Mouse (Mus musculus) myocyte (in vitro differentiated cells): Measurements from ENCODE around the gene Fam107b.

Experiments used
- E2F4 ChIP-seq: IDR thresholded peaks from one replicate; pipeline ENCODE4 v1.6.1; 2011; ENCODE audit warnings: mild to moderate bottlenecking, control low read depth, moderate library complexity; ENCODE audit not compliant: insufficient read depth
- MYOG ChIP-seq, 3 experiments: IDR thresholded peaks; one replicate each; pipeline ENCODE4 v1.6.1; 2011; ENCODE audit warnings: control low read depth in 2 of 3, low read depth in 2 of 3, mild to moderate bottlenecking in 2 of 3; ENCODE audit not compliant: insufficient read length in 2 of 3, control insufficient read depth in 1 of 3, insufficient read depth in 1 of 3
- POLR2A ChIP-seq: IDR thresholded peaks from one replicate; pipeline ENCODE4 v1.6.1; 2011; ENCODE audit warnings: low read depth, mild to moderate bottlenecking, control low read depth, moderate library complexity; ENCODE audit not compliant: insufficient read length
- REST ChIP-seq: IDR thresholded peaks from one replicate; pipeline ENCODE4 v1.6.1; 2011; ENCODE audit warnings: mild to moderate bottlenecking, control low read depth, moderate library complexity; ENCODE audit not compliant: insufficient read depth, insufficient read length
- TCF12 ChIP-seq: IDR thresholded peaks from one replicate; pipeline ENCODE4 v1.6.1; 2011; ENCODE audit warnings: mild to moderate bottlenecking, control low read depth; ENCODE audit not compliant: poor library complexity, insufficient read depth, severe bottlenecking
- TCF3 ChIP-seq: IDR thresholded peaks from one replicate; pipeline ENCODE4 v1.6.1; 2011; ENCODE audit warnings: low read depth, control low read depth; ENCODE audit not compliant: insufficient read length
- USF1 ChIP-seq: IDR thresholded peaks from one replicate; pipeline ENCODE4 v1.6.1; 2011; ENCODE audit warnings: low read depth, mild to moderate bottlenecking, control low read depth, moderate library complexity

- TF ChIP-seq TCF12 (no peak), POLR2A (no peak), USF1 (no peak), E2F4 (no peak), REST (no peak), TCF3 (no peak), MYOG (IDR thresholded peaks at IDR 0.05; ENCODE audit: control insufficient read depth in 1 of 3, insufficient read depth in 1 of 3, insufficient read length in 2 of 3, low read depth in 2 of 3) (no peak)
Observed at GRCm38 (mm10) chr2:3796543-3796942, 226.3 kb downstream of the Fam107b start.
